Comparison of ENCODE assay signal across 24 mouse cellular contexts in the genomic region with DNA sequence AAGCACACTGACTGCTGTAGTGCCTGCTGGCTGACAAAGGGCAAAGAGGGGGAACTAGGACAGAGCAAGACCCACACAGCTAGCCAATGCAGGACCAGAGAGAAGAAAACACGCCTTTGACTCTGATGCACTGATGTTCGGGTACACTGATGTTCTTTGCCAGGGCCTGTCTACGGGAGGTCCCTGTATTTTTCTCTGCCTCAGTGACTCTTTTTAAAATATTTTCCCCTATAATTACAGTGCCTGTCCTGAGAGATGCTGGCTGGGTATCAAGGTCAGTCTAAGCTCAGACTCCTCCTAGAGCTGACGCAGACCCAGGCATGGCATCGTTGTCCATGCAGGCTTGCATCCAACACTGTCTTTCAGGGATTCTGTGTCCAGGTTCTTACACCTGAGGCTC. TPM values are rescaled to one million over a fixed set of nuclear protein-coding genes. Genes with fewer than 3 reads are reported as not detected.
DNase-seq lines count a peak whose midpoint lies in the region; ATAC-seq and TF ChIP-seq lines count a peak whose summit lies in the region.
"Had no signal": no experiment of that assay in that cellular context is flagged by ENCODE, and none has a peak within 500 bp of the region (broad histone marks: within the 10 kb centered on the region; RNA-seq: fewer than 3 reads in every experiment).

No protein-coding gene starts in this region.

- H3K9me3 ChIP-seq in midbrain, postnatal 0 days (ENCODE audit: low read length): no peaks in the 10 kb centered on the region
- H3K9me3 ChIP-seq in midbrain, embryonic 14.5 days (ENCODE audit: control insufficient read depth, low read length): no peaks in the 10 kb centered on the region
- H3K9me3 ChIP-seq in forebrain, embryonic 10.5 days: no peaks in the 10 kb centered on the region
- H3K9me3 ChIP-seq: embryonic facial prominence, embryonic 13.5 days; limb, embryonic 12.5 days; liver, embryonic 15.5 days; midbrain, embryonic 15.5 days had no signal

- no peak for TF ChIP-seq CTCF in midbrain, postnatal 0 days (IDR thresholded peaks at IDR 0.05)

- H3K9ac ChIP-seq in midbrain, postnatal 0 days (replicated peaks; ENCODE audit: low read length, poor library complexity, severe bottlenecking): no peak overlapping the region
- no peak overlapping the region for H3K9ac ChIP-seq in midbrain, embryonic 14.5 days (replicated peaks; ENCODE audit: low read length)
- H3K9ac ChIP-seq: embryonic facial prominence, embryonic 13.5 days; limb, embryonic 12.5 days; liver, embryonic 15.5 days; lung, embryonic 14.5 days; midbrain, embryonic 15.5 days had no signal

- no peaks in the 10 kb centered on the region for H3K27me3 ChIP-seq in midbrain, postnatal 0 days (ENCODE audit: insufficient read depth, low read length)
- H3K27me3 ChIP-seq in midbrain, embryonic 14.5 days (ENCODE audit: control insufficient read depth, insufficient read depth, low read length): no peaks in the 10 kb centered on the region
- H3K27me3 ChIP-seq in forebrain, embryonic 10.5 days (ENCODE audit: poor library complexity, severe bottlenecking): no peaks in the 10 kb centered on the region
- H3K27me3 ChIP-seq: embryonic facial prominence, embryonic 13.5 days; limb, embryonic 12.5 days; liver, embryonic 15.5 days; midbrain, embryonic 15.5 days had no signal

- no peak overlapping the region for H3K4me2 ChIP-seq in midbrain, postnatal 0 days (ENCODE audit: low read depth, low read length, poor library complexity, severe bottlenecking)
- no peak overlapping the region for H3K4me2 ChIP-seq in midbrain, embryonic 14.5 days (ENCODE audit: low read length)
- H3K4me2 ChIP-seq: embryonic facial prominence, embryonic 13.5 days; limb, embryonic 12.5 days; liver, embryonic 15.5 days; lung, embryonic 14.5 days; midbrain, embryonic 15.5 days had no signal

- 77% methylated on average over 5 of the region's 5 CpGs for WGBS in midbrain, postnatal 0 days
- 81% methylated on average over 5 of the region's 5 CpGs for WGBS in midbrain, embryonic 14.5 days
- 83% methylated on average over 5 of the region's 5 CpGs for WGBS in forebrain, embryonic 10.5 days

- H3K36me3 ChIP-seq in midbrain, postnatal 0 days (ENCODE audit: insufficient read depth, low read length): no peaks in the 10 kb centered on the region
- no peaks in the 10 kb centered on the region for H3K36me3 ChIP-seq in midbrain, embryonic 14.5 days (ENCODE audit: control insufficient read depth, insufficient read depth, low read length)
- no peaks in the 10 kb centered on the region for H3K36me3 ChIP-seq in forebrain, embryonic 10.5 days (replicated peaks)
- H3K36me3 ChIP-seq: embryonic facial prominence, embryonic 13.5 days; limb, embryonic 12.5 days; liver, embryonic 15.5 days; midbrain, embryonic 15.5 days had no signal

- DNase-seq in adrenal gland, postnatal 36 days: peak; percentile 33 to 35
- no peak for DNase-seq in adrenal gland, postnatal 25 days
- peak; percentile 10 to 23 for DNase-seq in cerebellum, postnatal 14 days
- no peak for DNase-seq in cerebellum, adult 11-12 months
- DNase-seq in midbrain, postnatal 0 days (ENCODE audit: low spot score): peak; percentile 18
- DNase-seq in midbrain, embryonic 14.5 days: no peak
- no peak for DNase-seq in forebrain, embryonic 10.5 days (ENCODE audit: extremely low spot score, low spot score)
- DNase-seq: gastrocnemius, adult 2 months; gastrocnemius, postnatal 36 days; kidney, adult 8-10 months; kidney, postnatal 4 days; layer of hippocampus, adult 9-11 months; lung, embryonic 14.5 days; lung, postnatal 14 days; thymus, adult 2 months; thymus, postnatal 36 days had no signal

- H3K4me1 ChIP-seq in midbrain, postnatal 0 days (ENCODE audit: insufficient read depth, low read length): no peaks in the 10 kb centered on the region
- no peaks in the 10 kb centered on the region for H3K4me1 ChIP-seq in midbrain, embryonic 14.5 days (ENCODE audit: control insufficient read depth, insufficient read depth, low read length)
- peaks cover 51% of the 10 kb centered on the region for H3K4me1 ChIP-seq in forebrain, embryonic 10.5 days
- H3K4me1 ChIP-seq: liver, embryonic 15.5 days; midbrain, embryonic 15.5 days had no signal

- no peak overlapping the region for H3K27ac ChIP-seq in midbrain, postnatal 0 days (ENCODE audit: low read depth, low read length)
- no peak overlapping the region for H3K27ac ChIP-seq in midbrain, embryonic 14.5 days (replicated peaks; ENCODE audit: low read depth, low read length)
- no peak overlapping the region for H3K27ac ChIP-seq in forebrain, embryonic 10.5 days
- H3K27ac ChIP-seq: embryonic facial prominence, embryonic 13.5 days; gastrocnemius, adult 2 months; kidney, postnatal 0 days; limb, embryonic 12.5 days; liver, embryonic 15.5 days; midbrain, embryonic 15.5 days had no signal

- no peak overlapping the region for H3K4me3 ChIP-seq in midbrain, postnatal 0 days (ENCODE audit: low read depth, low read length)
- H3K4me3 ChIP-seq in midbrain, embryonic 14.5 days (replicated peaks; ENCODE audit: low read depth, low read length): no peak overlapping the region
- H3K4me3 ChIP-seq in forebrain, embryonic 10.5 days: no peak overlapping the region
- H3K4me3 ChIP-seq: embryonic facial prominence, embryonic 13.5 days; gastrocnemius, adult 2 months; limb, embryonic 12.5 days; liver, embryonic 15.5 days; midbrain, embryonic 15.5 days had no signal

- ATAC-seq in midbrain, postnatal 0 days (ENCODE audit: low FRiP score): no peak
- no peak for ATAC-seq in midbrain, embryonic 14.5 days (ENCODE audit: low FRiP score, low TSS enrichment)
- ATAC-seq: CD4-positive, CD25-positive, alpha-beta regulatory T cell, adult 4 months; forebrain, embryonic 16.5 days; intestine, embryonic 16.5 days; midbrain, embryonic 15.5 days had no signal

RNA-seq across cellular contexts. Expression of a gene that starts 59.1 kb away (rescaled TPM):
- total RNA-seq in adrenal gland, postnatal 36 days (2021): 10 to 100 TPM; 24.6 to 25.0 TPM
- total RNA-seq in adrenal gland, postnatal 25 days (2021): 26.9 and 36.4 TPM in 2 replicates
- total RNA-seq in midbrain, postnatal 0 days (2014; rRNA removed): 104 and 108 TPM in 2 replicates
- 87.5 and 89.2 TPM in 2 replicates for polyA plus RNA-seq in midbrain, postnatal 0 days (2015; fragmentation: Nextera tagmentation; extraction: Ambion mirVana)
- polyA plus RNA-seq in midbrain, embryonic 14.5 days (2014; fragmentation: Nextera tagmentation; extraction: Ambion mirVana): 61.3 and 105 TPM in 2 replicates
- 83.5 and 88.8 TPM in 2 replicates for polyA plus RNA-seq in forebrain, embryonic 10.5 days (2016; fragmentation: Nextera tagmentation; extraction: Ambion mirVana)

RNA-seq across cellular contexts. Expression of a gene that starts 59.3 kb away (rescaled TPM):
- total RNA-seq in adrenal gland, postnatal 36 days (2021): 1 to 10 TPM; 4.1 TPM
- total RNA-seq in adrenal gland, postnatal 25 days (2021): 4.4 and 4.6 TPM in 2 replicates
- total RNA-seq in midbrain, postnatal 0 days (2014; rRNA removed): 6.7 and 8.8 TPM in 2 replicates
- polyA plus RNA-seq in midbrain, postnatal 0 days (2015; fragmentation: Nextera tagmentation; extraction: Ambion mirVana): 1.8 and 2.4 TPM in 2 replicates
- 3.8 and 4.5 TPM in 2 replicates for polyA plus RNA-seq in midbrain, embryonic 14.5 days (2014; fragmentation: Nextera tagmentation; extraction: Ambion mirVana)
- 4.0 and 4.1 TPM in 2 replicates for polyA plus RNA-seq in forebrain, embryonic 10.5 days (2016; fragmentation: Nextera tagmentation; extraction: Ambion mirVana)

Comparison
In these comparisons a context has a peak if more than half of its experiments do, and no peak if none do; other contexts are left out.
1. DNase-seq: peak in adrenal gland, postnatal 36 days (2 of 2), cerebellum, postnatal 14 days (2 of 2) and midbrain, postnatal 0 days (single experiment); none in adrenal gland, postnatal 25 days (single experiment), cerebellum, adult 11-12 months (single experiment), midbrain, embryonic 14.5 days (single experiment) and forebrain, embryonic 10.5 days (single experiment).